Mouse (Mus musculus) lung, adult 18-20 months (tissue): ENCODE results near the gene Cd28.
A peak's percentile ranks its signal among the peaks of the same experiment; 100 is the strongest.

Experiments used
- DNase-seq, 2 experiments: peaks; one replicate each; pipeline ENCODE4 v3.0.0; 2022; ENCODE audit warnings: mixed read lengths in 2 of 2

The Cd28 gene

DNA sequence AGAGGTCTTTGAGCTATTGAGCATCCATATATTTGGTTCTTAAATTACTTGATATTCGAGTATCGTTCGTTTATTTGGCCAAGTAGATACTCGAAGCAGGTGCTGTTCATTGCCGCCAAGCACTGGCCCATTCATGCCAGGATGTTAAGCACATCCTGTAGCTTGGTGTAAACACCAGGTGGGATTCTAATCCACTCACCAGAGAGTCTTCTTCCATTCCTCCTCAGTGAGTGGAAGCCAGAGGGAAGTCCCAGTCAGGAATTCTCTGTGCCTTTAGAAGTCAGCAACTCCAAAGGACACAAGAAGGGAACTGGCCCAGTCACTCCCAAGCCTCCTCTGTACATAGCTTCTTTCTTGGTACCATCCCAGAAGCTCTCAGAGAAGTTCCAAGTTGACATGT lies at the start of gene Cd28:
TSS of gene Cd28 (plus strand) at position 234 of the 400 bp plus-strand sequence.
- DNase-seq: no peak

DNA sequence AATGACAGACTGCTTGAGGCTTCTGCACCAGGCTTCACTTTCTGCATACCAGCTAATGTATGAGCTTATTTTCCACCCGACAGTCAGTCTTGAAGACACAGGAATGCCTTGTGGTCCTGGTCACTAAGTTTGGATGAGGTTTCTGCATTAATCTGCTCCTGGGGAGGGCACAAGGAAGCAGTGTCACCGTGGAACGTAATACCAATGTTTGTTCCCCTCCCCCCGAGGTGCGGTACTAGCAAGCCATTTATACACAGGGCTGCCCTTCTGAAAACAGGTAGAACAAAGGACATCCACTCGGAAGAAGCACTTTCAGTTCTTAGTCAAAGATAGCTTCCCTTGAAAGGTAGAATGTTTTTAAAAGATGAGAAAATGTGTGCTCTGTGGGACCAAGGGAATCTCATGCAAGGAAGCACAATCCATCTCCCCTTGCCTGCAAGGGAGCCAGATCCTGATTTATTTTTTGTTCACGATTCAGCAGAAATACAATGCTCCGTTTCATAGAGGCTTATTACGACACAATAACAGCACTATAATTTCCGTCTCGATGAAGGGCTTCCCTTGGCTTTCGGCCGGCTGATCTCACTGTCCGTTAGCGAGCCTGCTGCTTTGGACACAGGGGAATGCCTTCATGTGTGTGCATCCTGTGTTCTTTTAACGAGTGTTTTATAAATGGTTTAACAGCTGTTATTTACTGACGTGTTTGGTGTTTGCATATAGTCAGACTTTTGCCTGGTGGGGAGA lies 48.6 kb upstream of the Cd28 start:
- DNase-seq: peak in 1 of 2 experiments; percentile 36

DNA sequence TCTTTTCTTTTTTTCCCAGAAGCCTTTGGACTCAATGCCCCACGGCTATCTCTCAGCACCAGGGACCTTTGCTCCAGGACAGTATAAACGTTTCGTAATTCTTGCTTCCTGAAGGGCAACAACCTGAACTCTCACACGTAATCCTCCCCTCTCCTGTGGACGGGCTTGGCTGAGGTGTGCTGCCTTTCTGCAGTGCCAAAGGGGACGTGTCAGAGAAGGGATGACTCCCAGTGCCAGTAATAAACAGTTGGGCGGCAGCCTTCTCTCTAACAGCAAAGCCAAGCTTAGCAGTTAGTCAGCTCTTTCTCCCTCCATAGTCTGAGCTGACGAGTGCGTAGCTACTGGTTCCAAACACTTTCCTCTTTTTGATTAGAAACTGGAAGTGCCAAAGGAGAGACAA lies 47.6 kb upstream of the Cd28 start:
- peak; percentile 27 to 52 for DNase-seq

DNA sequence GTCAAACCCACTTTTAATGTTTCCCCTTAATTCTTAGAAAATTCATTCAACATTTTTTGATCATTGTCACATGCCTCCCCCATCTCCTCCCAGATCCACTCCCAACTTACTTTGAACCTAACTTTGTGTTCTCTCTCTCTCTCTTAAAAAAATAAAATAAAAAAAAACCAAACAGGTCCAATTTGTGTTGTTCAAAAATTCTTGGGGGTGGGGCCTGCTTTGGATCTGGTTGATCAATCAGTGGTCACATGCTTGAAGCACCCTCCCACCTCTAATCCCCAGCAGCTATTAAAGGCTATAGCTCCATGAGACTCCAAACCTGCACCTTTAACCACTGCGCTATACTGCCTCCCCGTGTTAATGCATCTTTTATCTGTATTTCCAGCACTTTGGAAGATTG lies 46.9 kb upstream of the Cd28 start:
- DNase-seq: no peak

DNA sequence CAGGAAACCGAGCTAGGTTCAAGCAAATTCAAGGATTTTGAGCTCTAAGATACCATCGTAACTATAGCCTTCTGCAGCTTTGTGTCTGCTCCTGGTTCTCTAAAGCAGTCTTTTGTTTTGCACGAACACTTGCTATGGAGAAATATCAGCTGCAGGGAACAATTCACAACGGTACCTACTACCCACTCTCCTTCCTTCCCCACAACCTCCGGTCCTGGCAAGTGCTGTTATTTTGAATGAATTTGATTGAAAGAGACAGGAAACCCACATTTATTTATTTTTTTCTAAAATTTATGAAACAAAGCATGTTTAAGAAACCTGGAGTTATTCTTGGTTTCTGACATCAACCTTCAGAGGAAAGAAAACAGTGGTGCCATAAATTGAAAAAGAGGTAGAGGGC lies 46.4 kb upstream of the Cd28 start:
- DNase-seq: no peak

DNA sequence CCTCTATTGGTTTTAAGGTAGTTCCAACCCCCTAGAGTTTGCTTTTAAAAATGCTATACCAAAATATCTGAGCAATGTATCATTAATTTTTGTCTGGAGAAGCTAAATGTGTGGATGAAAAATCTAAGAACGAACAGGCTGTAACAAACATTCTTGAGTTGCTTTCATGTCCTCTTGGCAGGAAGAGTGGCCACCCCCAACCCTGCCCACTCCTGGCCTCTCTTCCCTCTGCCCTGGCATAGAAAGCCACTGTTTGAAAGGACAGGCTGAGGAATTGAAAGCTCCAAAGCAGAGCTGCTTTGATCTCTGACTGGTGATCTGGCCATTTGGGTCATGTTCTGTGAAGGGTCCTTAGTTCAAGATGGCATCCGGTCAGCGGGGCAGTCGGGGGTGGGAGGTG lies 32.8 kb upstream of the Cd28 start:
- DNase-seq: no peak

DNA sequence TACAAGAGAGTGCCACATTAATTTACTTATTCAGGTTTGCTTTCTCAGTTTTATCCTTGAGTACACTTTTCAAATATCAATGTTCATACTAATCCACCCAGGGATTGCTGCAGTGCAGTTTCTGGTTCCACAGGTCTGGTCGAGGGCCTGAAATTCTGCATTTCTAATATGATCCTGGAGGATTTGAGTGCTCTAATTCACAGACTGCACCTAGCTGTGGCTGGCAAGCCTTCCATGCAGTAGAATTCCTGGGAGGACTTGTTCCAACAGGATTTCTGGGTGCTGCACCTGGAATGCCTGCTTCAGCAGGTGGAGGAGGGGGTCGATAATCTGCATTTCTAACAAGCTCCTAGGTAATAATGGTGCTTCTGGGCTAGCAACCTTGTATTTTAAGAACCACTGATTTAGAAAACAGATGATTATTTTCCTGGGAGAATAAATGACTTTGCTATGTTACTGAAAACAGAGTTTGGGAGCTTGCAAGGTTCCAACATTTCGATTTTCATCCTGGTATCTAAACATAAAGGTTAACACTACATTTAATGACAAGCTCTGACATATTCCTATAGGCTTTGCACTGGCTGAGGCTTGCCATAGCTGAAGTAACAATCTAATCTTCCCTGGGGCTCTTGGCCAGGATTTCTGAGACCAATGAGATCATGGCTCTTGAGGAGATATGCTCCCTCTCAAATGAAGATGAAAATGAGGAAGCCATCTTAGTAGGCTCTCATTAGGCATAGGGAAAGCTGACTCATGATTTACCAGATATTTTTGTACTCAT lies 20.3 kb upstream of the Cd28 start:
- DNase-seq: no peak

DNA sequence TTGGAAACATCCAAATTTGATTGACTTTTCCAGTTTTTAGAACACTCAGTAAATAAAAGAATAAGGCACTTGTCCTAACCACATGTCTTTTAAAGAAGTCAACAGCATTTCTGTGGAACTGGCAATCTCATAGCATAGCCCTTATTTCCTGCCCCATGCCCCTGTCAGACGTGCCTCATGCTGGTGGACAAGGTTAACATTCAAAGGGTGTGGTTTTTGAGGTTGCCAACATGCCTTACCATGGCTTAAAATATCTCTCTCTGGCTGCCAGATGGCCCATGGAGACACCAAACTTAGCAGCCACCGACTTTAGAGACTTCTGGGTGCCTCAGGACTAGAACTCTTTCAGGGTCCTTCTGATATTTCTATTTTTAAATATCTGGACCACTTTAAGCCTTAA lies 14.0 kb upstream of the Cd28 start:
- DNase-seq: no peak

DNA sequence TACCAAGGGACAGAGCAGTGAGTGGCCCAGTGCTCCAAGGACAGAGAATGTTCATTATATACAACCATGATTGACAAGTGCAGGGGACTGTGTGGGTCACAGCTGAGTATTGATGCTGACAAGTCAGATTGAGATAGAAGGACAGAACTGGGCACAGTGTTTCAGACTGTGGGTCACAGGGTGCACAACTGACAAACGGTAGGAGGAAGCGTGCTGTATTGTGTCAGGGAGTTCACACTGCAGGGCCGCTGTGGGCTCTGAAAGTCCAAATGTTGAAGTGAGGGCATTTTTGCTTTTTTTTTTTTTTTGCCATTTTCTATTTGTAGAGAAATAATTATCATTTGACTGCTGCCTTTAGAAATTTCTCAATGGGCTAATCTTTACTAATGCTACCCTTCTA lies 3.4 kb upstream of the Cd28 start:
- no peak for DNase-seq

DNA sequence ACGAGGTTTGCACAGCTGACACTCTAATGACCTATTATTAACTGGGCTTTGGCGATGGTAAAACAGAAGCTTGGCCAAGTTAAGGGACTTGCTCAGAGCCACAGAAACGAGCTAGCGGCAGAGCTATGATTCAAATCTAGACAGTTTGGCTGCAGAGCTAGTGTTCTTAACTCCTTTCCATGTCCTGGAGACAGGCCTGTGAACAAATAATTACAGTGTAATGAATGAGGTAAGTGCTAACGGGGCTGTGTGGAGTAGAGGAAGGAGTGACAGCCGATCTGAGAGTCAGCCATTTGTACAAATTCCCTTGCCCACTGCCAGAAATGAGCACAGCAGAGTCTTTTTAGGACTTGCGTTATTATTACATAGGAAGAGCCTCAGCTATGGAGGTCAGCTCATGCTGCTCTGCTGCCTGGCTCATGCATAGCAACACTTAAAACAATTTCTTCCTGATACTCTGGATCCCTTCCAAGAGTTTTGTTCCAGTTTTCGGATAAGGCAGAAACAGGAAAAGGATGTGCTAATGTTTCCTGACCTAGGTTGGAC lies 876 bp upstream of the Cd28 start:
- DNase-seq: peak; percentile 12 to 56

DNA sequence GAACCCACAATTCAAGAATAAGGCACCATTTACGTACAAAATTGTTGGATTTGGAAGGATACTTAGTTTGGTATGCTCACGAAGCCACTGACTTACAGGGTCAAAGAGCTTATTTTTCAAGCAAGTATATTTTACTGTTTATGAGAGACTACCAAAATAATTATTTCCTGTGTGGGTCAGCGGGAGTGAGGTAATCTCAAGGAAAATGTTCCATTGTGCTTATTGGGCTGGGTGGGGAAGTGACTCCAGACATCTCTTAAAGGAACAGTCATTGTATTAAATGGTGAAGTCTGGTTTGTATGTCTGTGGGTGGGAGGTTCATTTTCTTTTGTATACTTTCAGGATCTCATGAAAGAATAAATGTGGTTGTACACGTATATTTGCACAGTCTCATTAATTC lies 2.0 kb downstream of the Cd28 start:
- DNase-seq: peak; percentile 20 to 50

DNA sequence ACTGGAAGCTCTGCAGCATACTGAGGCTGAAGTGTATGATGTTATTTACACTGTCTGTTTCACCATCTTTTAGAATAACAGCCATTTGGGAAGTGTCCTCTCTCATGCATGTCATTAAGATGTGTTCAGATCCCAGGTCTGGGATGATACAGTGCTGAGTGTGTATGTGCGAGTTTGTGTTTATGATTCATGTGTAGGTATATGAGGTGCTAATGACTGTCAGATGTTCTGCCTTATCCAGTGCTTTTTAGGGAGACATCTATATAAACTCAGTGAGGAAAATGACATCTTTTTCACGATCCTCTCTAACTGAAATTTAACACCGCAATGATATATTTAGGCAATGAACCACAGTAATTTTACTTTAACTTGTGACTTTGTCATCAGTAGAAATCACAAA lies 7.0 kb downstream of the Cd28 start:
- DNase-seq: no peak

DNA sequence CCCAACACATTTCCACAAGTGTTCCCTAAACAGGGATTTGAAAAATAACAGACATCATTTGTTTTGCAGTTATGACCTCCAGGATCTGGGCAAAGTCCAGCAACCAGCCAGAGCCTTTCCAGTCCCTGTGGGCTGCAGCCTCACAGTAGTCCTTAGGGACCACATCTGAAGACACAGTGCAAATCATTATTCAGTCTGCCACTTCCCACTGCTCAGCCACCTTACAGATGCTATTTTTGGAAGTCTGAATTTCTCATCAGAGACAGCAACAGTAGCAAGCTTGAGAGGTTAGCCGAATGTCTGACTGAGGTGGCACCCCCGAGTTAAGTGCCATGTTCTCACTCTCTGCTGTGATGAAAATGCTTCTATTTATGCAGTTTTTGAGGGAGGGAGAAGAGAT lies 15.3 kb downstream of the Cd28 start:
- DNase-seq: no peak

DNA sequence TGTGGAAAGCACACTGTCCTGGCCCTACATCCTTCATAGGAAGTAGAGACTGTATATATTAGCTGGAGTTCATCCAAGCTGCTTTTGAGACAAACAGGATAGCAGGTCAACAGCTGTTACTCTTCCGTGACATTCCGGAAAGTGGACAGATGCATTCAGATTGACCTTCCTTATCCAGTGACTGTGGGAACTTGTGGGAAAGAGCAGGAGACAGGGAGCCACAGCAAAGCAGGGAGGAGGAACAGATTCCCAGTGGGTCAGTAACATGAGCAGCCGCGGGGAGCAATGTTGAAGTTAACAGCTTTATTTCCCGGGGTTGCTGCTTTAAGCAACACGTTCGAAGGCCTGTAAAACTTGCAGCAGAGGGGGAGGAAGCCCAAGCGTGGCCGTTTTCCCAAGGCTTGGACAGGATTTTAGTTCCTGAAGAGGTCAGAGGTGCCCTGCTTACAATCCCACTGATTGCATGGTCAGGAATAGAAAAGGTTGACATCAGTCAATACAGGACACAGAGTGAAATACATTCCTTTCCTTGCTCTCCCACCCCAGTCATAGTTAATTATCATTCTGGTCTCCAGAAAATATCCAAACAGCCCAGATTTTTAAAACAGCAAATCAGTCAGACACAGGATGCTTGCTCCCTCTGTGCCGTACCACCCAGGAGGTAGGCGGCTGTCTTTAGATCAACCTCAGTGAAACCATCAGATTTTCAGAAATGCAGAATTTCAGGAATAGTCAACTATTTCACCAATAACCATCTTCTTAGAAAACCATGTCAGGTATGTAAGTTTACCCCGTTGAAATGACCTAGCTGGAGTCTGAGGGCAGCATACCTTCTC lies 18.7 kb downstream of the Cd28 start:
- DNase-seq: peak in 1 of 2 experiments; percentile 31

DNA sequence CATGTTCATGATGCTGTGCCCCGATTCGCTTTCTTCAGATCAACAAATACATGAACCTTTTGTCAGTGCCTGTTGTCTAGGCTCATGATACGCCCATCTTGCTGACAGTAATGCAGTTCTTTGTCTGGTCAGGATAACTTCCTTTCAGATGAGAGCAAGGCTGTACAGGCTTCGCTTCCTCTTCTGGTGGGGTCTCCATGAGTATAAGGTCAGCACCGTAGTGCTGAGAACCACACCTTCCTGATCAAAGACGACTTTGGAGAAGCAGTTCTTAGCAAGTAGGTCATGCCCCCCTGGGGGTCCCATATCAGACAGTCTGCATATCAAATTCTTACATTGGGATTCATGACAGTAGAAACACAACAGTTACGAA lies 19.3 kb downstream of the Cd28 start:
- no peak for DNase-seq

DNA sequence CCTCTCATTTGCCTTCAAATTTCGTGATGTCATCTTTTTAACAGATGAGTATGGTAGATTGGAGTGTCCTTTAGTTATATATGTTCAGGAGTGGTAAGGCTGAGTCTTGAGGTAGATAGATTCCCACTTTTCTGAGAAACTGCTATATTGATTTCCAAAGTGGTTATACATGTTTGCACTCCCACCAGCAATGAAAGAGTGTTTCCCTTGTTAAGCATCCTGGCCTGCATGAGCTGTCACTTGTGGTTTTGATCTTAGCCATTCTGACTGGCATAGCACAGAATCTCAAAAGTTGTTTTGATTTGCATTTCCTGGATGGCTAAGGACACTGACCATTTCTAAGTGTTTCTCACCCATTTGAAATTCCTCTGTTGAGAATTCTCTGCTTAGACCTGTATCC lies 27.7 kb downstream of the Cd28 start:
- DNase-seq: no peak

DNA sequence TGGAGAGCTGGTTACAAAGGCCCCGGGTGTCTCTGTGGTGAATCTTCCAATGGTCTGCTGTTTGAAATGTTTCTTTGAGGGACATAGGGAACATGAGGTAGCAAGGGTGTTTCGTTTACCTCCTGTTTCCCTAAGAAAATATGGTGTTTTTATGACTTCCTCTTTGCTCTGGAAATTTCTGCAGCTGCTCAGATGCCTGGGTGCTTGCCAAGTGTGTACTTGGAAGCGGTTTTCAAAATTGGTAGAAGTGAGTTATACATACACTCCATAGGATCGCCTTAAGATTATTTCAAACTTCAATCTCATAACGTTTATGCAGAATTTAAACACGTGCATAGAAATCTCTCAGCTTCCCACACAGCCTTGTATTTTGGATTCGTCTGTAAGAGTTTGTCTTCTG lies 29.1 kb downstream of the Cd28 start:
- no peak for DNase-seq

DNA sequence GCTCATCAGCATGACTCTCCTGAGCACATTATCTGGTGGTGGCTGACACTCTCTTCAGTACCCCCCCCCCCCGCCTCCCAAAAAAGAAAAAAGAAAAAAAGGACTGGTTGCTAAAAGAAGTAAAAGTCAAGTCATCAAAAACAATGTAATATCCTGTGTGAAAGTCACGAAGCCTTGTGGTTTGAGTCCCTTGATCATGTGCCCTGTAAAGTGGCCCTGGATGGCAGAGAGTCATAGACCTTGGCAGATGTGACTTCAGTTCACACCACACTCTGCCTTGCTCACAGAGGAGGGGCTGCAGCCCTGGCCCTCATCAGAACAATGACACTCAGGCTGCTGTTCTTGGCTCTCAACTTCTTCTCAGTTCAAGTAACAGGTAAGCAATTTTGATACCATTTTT lies 29.6 kb downstream of the Cd28 start:
- no peak for DNase-seq

DNA sequence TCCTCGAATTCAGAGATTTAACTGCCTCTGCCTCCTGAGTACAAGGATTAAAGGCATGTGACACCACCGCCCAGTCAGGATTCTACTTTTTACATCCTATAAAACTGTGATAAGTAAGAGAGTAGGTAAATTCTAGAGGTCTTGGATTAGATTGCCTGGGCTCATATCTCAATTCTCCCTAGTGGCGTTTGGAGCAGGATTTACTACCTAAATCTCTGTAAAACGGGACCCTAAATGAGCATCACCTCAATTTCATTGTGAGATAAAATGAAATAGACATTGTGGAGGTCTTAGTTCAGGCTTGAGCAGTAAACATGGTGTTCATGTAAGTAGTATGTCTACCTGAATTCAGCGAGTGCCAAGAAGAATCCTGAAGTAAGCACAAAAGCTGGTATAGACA lies 30.3 kb downstream of the Cd28 start:
- no peak for DNase-seq

DNA sequence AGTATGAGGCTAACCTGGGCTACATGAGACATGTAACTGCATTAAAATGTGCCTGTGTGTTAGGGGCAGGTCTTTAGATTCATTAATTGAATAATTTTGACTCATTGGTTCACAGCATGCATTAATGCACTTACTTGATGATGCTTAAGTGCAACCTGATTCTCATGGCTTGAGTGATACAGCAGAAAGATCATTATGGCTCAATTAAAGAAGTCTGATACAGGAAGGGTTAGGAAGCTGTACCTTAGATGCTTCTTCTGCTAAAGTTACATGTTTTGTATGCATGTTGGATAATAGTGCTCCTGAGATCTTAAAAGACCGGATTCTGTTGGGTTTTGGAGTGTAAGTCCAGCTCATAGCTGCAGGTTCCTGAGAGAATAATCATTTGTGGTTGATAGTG lies 31.7 kb downstream of the Cd28 start:
- no peak for DNase-seq

DNA sequence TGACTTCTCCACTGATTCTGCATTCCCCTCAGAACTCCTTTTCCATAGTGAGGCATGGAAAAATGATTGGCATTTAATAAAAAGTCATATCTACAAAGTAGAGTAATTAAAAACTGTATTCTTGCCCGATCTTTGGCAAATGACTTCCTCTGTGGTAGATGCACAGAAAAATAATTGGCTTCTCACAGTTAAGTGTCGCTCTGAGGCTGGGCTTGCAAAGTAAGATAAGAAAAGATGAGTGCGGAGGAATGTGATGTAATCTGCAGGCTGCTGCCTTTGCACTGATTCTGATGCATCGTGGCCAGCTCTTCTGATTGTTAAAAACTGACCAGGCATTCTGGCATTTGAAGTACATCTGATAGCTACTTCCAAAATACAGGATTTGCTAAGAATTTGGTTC lies 32.3 kb downstream of the Cd28 start:
- DNase-seq: no peak

DNA sequence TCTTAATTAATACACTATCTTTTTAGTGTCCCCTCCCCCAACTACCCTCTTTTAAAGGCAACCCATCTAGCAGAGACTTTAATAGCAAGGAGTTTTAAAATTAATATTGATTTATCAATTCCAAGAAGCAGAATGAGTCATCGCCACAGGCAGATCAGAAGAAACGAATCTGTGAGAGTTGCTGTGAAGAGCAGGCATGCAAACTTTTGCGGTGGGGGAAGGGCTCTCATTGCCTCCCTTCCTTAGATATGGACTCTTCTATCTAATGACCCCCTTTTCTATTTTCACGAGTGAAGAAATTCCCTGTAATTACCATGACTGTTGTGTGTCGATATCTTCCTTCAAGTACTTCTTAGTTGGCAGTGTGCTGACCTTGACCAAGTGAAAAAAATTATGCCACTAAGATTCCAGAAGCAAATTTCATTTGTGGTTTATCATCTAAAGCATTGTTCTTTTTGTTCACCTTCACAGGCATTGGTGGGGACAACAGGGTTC lies 32.8 kb downstream of the Cd28 start:
- no peak for DNase-seq

DNA sequence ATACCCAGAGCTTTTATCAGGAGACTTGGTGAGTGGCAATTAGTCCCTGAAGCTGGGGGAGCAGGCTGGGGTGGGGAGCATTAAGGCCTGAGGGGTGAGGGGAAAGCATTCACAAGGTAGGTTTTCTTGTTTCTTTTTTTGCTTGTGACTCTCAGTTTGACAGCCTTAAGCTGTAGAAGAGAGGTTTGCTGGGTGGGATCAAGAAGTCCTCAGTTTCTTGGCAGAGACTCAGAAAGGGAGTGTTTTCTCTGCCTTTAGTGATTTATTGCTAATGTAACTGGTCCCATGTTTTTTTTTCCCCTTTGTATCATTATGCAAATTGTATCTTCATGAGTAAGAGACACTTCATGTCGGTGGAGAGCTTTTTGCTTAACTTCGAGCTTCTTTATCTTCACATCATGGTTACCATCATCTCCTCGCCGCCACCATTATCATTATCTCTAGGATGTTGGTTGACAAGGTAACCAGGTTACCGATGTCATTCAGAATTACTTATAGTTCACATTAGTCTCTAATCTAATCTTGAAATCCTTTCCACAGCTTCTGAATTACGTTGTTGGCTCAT lies 33.7 kb downstream of the Cd28 start:
- DNase-seq: no peak
